Mouse (Mus musculus): Measurements from ENCODE around the gene Laptm4a. TPM values are rescaled to one million over a fixed set of nuclear protein-coding genes. Genes with fewer than 3 reads are reported as not detected.

Gene Laptm4a
- polyA plus RNA-seq, 1 experiment from 2014 or later = 336 TPM

- H3K9ac ChIP-seq (ENCODE audit: low read length) = no peak overlapping the region
These were observed 20.4 kb upstream of the Laptm4a start for GRCm38 (mm10) chr12:8900919-8901663.

GRCm38 (mm10) chr12:8901934-8902333 lies 19.5 kb upstream of the Laptm4a start:
- Histone ChIP-seq H3K36me3 (ENCODE audit: control insufficient read depth, insufficient read depth, low read length) (no peaks in the 10 kb centered on the region), H3K4me1 (replicated peaks; ENCODE audit: control insufficient read depth, insufficient read depth, low read length) (peaks cover 8% of the 10 kb centered on the region; the same call in 1 of the 2 replicates), H3K27me3 (ENCODE audit: control insufficient read depth, insufficient read depth, low read depth, low read length) (no peaks in the 10 kb centered on the region), H3K27ac (ENCODE audit: low read length) (no peak overlapping the region), H3K9ac (ENCODE audit: low read length) (no peak overlapping the region), H3K9me3 (ENCODE audit: control insufficient read depth, low read length) (no peaks in the 10 kb centered on the region), H3K4me3 (ENCODE audit: low read length) (no peak overlapping the region), H3K4me2 (ENCODE audit: low read depth, low read length) (no peak overlapping the region)
- 30% methylated on average over 2 of the region's 2 CpGs for WGBS
- ATAC-seq (ENCODE audit: low read depth) = no peak

More at GRCm38 (mm10) chr12:8900919-8901663, 20.4 kb upstream of the Laptm4a start:
- Histone ChIP-seq H3K27me3 (ENCODE audit: control insufficient read depth, insufficient read depth, low read depth, low read length) (no peaks in the 10 kb centered on the region), H3K36me3 (ENCODE audit: control insufficient read depth, insufficient read depth, low read length) (no peaks in the 10 kb centered on the region), H3K27ac (ENCODE audit: low read length) (no peak overlapping the region), H3K4me2 (ENCODE audit: low read depth, low read length) (no peak overlapping the region), H3K9me3 (ENCODE audit: control insufficient read depth, low read length) (no peaks in the 10 kb centered on the region), H3K4me3 (ENCODE audit: low read length) (no peak overlapping the region), H3K4me1 (replicated peaks; ENCODE audit: control insufficient read depth, insufficient read depth, low read length) (peaks cover 8% of the 10 kb centered on the region; the same call in 1 of the 2 replicates)
- peak; percentile 41; the same call in 1 of the 2 replicates for ATAC-seq (ENCODE audit: low read depth)
- WGBS = 19% methylated on average over 5 of the region's 5 CpGs

GRCm38 (mm10) chr12:8902479-8902878 lies 19.0 kb upstream of the Laptm4a start:
- H3K9me3 ChIP-seq (ENCODE audit: control insufficient read depth, low read length) = no peaks in the 10 kb centered on the region
- no peak overlapping the region for H3K27ac ChIP-seq (ENCODE audit: low read length)
- ATAC-seq (ENCODE audit: low read depth) = no peak
- no peak overlapping the region for H3K4me3 ChIP-seq (ENCODE audit: low read length)
- WGBS = 29% methylated on average over 3 of the region's 3 CpGs
- H3K4me2 ChIP-seq (ENCODE audit: low read depth, low read length) = no peak overlapping the region
- no peaks in the 10 kb centered on the region for H3K36me3 ChIP-seq (ENCODE audit: control insufficient read depth, insufficient read depth, low read length)
- no peak overlapping the region for H3K9ac ChIP-seq (ENCODE audit: low read length)
- peaks cover 8% of the 10 kb centered on the region; the same call in 1 of the 2 replicates for H3K4me1 ChIP-seq (replicated peaks; ENCODE audit: control insufficient read depth, insufficient read depth, low read length)
- no peaks in the 10 kb centered on the region for H3K27me3 ChIP-seq (ENCODE audit: control insufficient read depth, insufficient read depth, low read depth, low read length)

- Histone ChIP-seq H3K27ac (ENCODE audit: low read length) (peak overlapping the region; percentile 54), H3K4me2 (ENCODE audit: low read depth, low read length) (no peak overlapping the region), H3K9me3 (ENCODE audit: control insufficient read depth, low read length) (no peaks in the 10 kb centered on the region), H3K9ac (ENCODE audit: low read length) (no peak overlapping the region), H3K27me3 (ENCODE audit: control insufficient read depth, insufficient read depth, low read depth, low read length) (no peaks in the 10 kb centered on the region), H3K36me3 (ENCODE audit: control insufficient read depth, insufficient read depth, low read length) (no peaks in the 10 kb centered on the region), H3K4me1 (replicated peaks; ENCODE audit: control insufficient read depth, insufficient read depth, low read length) (peaks cover 16% of the 10 kb centered on the region), H3K4me3 (ENCODE audit: low read length) (no peak overlapping the region)
- WGBS = 12% methylated on average over 16 of the region's 16 CpGs
- peak; percentile 67 for ATAC-seq (ENCODE audit: low read depth)
These were observed 8.4 kb upstream of the Laptm4a start for GRCm38 (mm10) chr12:8912860-8913685.

- peaks cover 16% of the 10 kb centered on the region for H3K4me1 ChIP-seq (replicated peaks; ENCODE audit: control insufficient read depth, insufficient read depth, low read length)
- no peak overlapping the region for H3K4me2 ChIP-seq (ENCODE audit: low read depth, low read length)
- H3K36me3 ChIP-seq (ENCODE audit: control insufficient read depth, insufficient read depth, low read length) = no peaks in the 10 kb centered on the region
- WGBS = 56% methylated on average over 9 of the region's 9 CpGs
- ATAC-seq (ENCODE audit: low read depth) = peak; percentile 37; the same call in 1 of the 2 replicates
- no peak overlapping the region for H3K4me3 ChIP-seq (ENCODE audit: low read length)
- H3K9ac ChIP-seq (ENCODE audit: low read length) = no peak overlapping the region
- H3K9me3 ChIP-seq (ENCODE audit: control insufficient read depth, low read length) = no peaks in the 10 kb centered on the region
- H3K27ac ChIP-seq (ENCODE audit: low read length) = peak overlapping the region; percentile 54
- no peaks in the 10 kb centered on the region for H3K27me3 ChIP-seq (ENCODE audit: control insufficient read depth, insufficient read depth, low read depth, low read length)
These were observed 7.6 kb upstream of the Laptm4a start for GRCm38 (mm10) chr12:8913701-8914340.

- Histone ChIP-seq H3K4me2 (ENCODE audit: low read depth, low read length) (no peak overlapping the region), H3K27me3 (ENCODE audit: control insufficient read depth, insufficient read depth, low read depth, low read length) (no peaks in the 10 kb centered on the region), H3K27ac (ENCODE audit: low read length) (peak overlapping the region; percentile 1; the same call in 1 of the 2 replicates), H3K4me1 (replicated peaks; ENCODE audit: control insufficient read depth, insufficient read depth, low read length) (peaks cover 18% of the 10 kb centered on the region), H3K4me3 (ENCODE audit: low read length) (no peak overlapping the region), H3K36me3 (ENCODE audit: control insufficient read depth, insufficient read depth, low read length) (no peaks in the 10 kb centered on the region), H3K9me3 (ENCODE audit: control insufficient read depth, low read length) (no peaks in the 10 kb centered on the region), H3K9ac (ENCODE audit: low read length) (0 out of 2 replicates have a peak overlapping the region, but pooled peaks have one; percentile 12)
- 0 out of 2 replicates have a peak, but pooled peaks have one; percentile 10 for ATAC-seq (ENCODE audit: low read depth)
- 39% methylated on average over 5 of the region's 5 CpGs for WGBS
These were observed 5.1 kb upstream of the Laptm4a start for GRCm38 (mm10) chr12:8916378-8916777.

- WGBS = 92% methylated on average over 3 of the region's 3 CpGs
- Histone ChIP-seq H3K4me3 (ENCODE audit: low read length) (no peak overlapping the region), H3K27ac (ENCODE audit: low read length) (no peak overlapping the region), H3K9ac (ENCODE audit: low read length) (no peak overlapping the region), H3K4me1 (replicated peaks; ENCODE audit: control insufficient read depth, insufficient read depth, low read length) (peaks cover 21% of the 10 kb centered on the region), H3K4me2 (ENCODE audit: low read depth, low read length) (no peak overlapping the region), H3K27me3 (ENCODE audit: control insufficient read depth, insufficient read depth, low read depth, low read length) (no peaks in the 10 kb centered on the region), H3K9me3 (ENCODE audit: control insufficient read depth, low read length) (no peaks in the 10 kb centered on the region), H3K36me3 (ENCODE audit: control insufficient read depth, insufficient read depth, low read length) (no peaks in the 10 kb centered on the region)
- ATAC-seq (ENCODE audit: low read depth) = no peak
These were observed 2.2 kb upstream of the Laptm4a start for GRCm38 (mm10) chr12:8919231-8919630.

GRCm38 (mm10) chr12:8920996-8921393 lies 469 bp upstream of the Laptm4a start:
- no peaks in the 10 kb centered on the region for H3K27me3 ChIP-seq (ENCODE audit: control insufficient read depth, insufficient read depth, low read depth, low read length)
- peak overlapping the region; percentile 98 for H3K27ac ChIP-seq (ENCODE audit: low read length)
- H3K4me1 ChIP-seq (replicated peaks; ENCODE audit: control insufficient read depth, insufficient read depth, low read length) = peaks cover 23% of the 10 kb centered on the region
- 25% methylated on average over 1 of the region's 1 CpGs for WGBS
- peak overlapping the region; percentile 87 for H3K4me3 ChIP-seq (ENCODE audit: low read length)
- peak overlapping the region; percentile 79 for H3K9ac ChIP-seq (ENCODE audit: low read length)
- ATAC-seq (ENCODE audit: low read depth) = no peak
- H3K4me2 ChIP-seq (ENCODE audit: low read depth, low read length) = peak overlapping the region; percentile 49
- no peaks in the 10 kb centered on the region for H3K9me3 ChIP-seq (ENCODE audit: control insufficient read depth, low read length)
- no peaks in the 10 kb centered on the region for H3K36me3 ChIP-seq (ENCODE audit: control insufficient read depth, insufficient read depth, low read length)

All from lung, embryonic 16.5 days (tissue).